Comparison of ENCODE assay signal across 8 mouse cellular contexts in the genomic region with DNA sequence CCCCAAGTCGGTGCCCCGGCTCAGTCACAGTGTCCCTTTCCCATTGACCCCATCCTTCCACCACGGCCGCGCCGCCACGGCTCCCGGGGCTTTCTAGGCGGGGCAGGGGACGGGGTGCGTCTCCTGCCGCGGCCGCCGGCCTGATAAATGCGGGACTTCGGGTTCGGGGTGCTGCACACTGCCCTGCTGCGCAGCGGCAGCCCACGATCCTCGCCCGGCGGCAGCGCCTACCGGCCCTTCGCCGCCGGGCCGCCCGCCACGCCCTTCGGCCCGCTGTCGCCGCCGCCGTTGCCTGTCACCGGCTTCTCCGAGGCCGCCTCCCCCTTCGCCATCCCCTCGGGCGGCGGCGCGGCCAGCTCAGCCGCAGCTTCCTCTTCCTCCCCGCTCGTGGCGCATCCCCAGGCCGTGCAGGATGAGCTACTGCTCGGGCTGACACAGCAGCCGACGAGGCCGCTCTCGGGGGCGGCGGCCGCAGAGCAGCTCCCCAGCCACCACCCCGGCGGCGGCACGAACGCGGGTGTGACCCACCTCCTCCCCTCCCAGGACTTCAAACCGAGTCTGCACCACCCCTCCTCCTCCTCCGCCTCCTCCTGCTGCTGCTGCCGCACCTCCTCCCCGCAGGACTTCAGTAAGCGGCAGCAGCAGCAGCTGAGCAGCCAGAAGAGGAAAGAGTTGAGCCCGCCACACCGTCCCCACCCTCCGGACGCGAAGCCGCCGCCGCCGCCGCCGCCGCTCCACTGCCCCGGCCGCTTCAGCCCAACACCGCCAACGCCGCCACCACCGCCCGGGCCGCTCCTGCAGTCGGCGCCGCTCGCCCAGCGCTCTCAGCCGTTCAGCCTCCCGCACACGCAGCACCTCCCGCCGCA. TPM values are rescaled to one million over a fixed set of nuclear protein-coding genes. Genes with fewer than 3 reads are reported as not detected.
A peak's percentile ranks its signal among the peaks of the same experiment; 100 is the strongest.
DNase-seq lines count a peak whose midpoint lies in the region; ATAC-seq and TF ChIP-seq lines count a peak whose summit lies in the region.

No protein-coding gene starts in this region.

- no peak overlapping the region for H3K27ac ChIP-seq in ES-Bruce4 (ENCODE audit: insufficient read depth, low read length)
- H3K27ac ChIP-seq in forebrain, embryonic 13.5 days, result peak overlapping the region; percentile 96
- H3K27ac ChIP-seq in neural tube, embryonic 15.5 days (replicated peaks), result peak overlapping the region; percentile 100

- peak overlapping the region; percentile 83 for H3K4me2 ChIP-seq in forebrain, embryonic 13.5 days
- peak overlapping the region; percentile 72 for H3K4me2 ChIP-seq in neural tube, embryonic 15.5 days

- peak; percentile 80 for DNase-seq in cerebellum, adult 11 months
- peak; percentile 82 to 87 for DNase-seq in heart, postnatal 10 days
- DNase-seq in large intestine, adult 2 months (ENCODE audit: low read depth, low spot score), result peak; percentile 47
- peak; percentile 92 for DNase-seq in lung, adult 18-20 months
- peak; percentile 75 for DNase-seq in testis, postnatal 10 days (ENCODE audit: low spot score)

- H3K9me3 ChIP-seq in ES-Bruce4 (replicated peaks; ENCODE audit: control insufficient read depth, insufficient read depth, low read length, poor library complexity, severe bottlenecking), result no peaks in the 10 kb centered on the region
- H3K9me3 ChIP-seq in forebrain, embryonic 13.5 days (replicated peaks), result no peaks in the 10 kb centered on the region
- no peaks in the 10 kb centered on the region for H3K9me3 ChIP-seq in neural tube, embryonic 15.5 days (replicated peaks)

- no peak for TF ChIP-seq CTCF in ES-Bruce4 (IDR thresholded peaks at IDR 0.05; ENCODE audit: low read depth, low read length)

- no peaks in the 10 kb centered on the region for H3K36me3 ChIP-seq in ES-Bruce4 (ENCODE audit: control insufficient read depth, insufficient read depth, low read length, poor library complexity, severe bottlenecking)
- H3K36me3 ChIP-seq in forebrain, embryonic 13.5 days (ENCODE audit: poor library complexity, severe bottlenecking), result no peaks in the 10 kb centered on the region
- no peaks in the 10 kb centered on the region for H3K36me3 ChIP-seq in neural tube, embryonic 15.5 days

- peak overlapping the region; percentile 74 for H3K4me3 ChIP-seq in ES-Bruce4 (ENCODE audit: low read depth, low read length)
- peak overlapping the region; percentile 88 for H3K4me3 ChIP-seq in forebrain, embryonic 13.5 days
- peak overlapping the region; percentile 98 for H3K4me3 ChIP-seq in neural tube, embryonic 15.5 days (replicated peaks)

- H3K4me1 ChIP-seq in ES-Bruce4 (ENCODE audit: control insufficient read depth, insufficient read depth, low read length), result no peaks in the 10 kb centered on the region
- peaks cover 14% of the 10 kb centered on the region for H3K4me1 ChIP-seq in forebrain, embryonic 13.5 days
- H3K4me1 ChIP-seq in neural tube, embryonic 15.5 days, result peaks cover 9% of the 10 kb centered on the region

- H3K27me3 ChIP-seq in ES-Bruce4 (ENCODE audit: control insufficient read depth, insufficient read depth, low read length, poor library complexity, severe bottlenecking), result peaks cover 3% of the 10 kb centered on the region; the same call in 1 of the 2 replicates
- peaks cover 6% of the 10 kb centered on the region; the same call in 1 of the 2 replicates for H3K27me3 ChIP-seq in forebrain, embryonic 13.5 days
- no peaks in the 10 kb centered on the region for H3K27me3 ChIP-seq in neural tube, embryonic 15.5 days (replicated peaks)

- intact Hi-C loops in heart, postnatal 10 days (cut with DNase I), result loop anchor here (10.0 kb wide), 2 partner anchors 551 to 819 kb away; no protein-coding TSS in a partner anchor

- WGBS in forebrain, embryonic 13.5 days, result 0% methylated on average over 41 of the region's 101 CpGs
- WGBS in large intestine, adult 2 months, result 1% methylated on average over 84 of the region's 101 CpGs
- under 1% methylated on average over 88 of the region's 101 CpGs for WGBS in neural tube, embryonic 15.5 days

- peak overlapping the region; percentile 91 for H3K9ac ChIP-seq in ES-Bruce4 (ENCODE audit: low read depth, poor library complexity, severe bottlenecking)
- H3K9ac ChIP-seq in forebrain, embryonic 13.5 days, result peak overlapping the region; percentile 96
- peak overlapping the region; percentile 100 for H3K9ac ChIP-seq in neural tube, embryonic 15.5 days (replicated peaks)

- no peak for TF ChIP-seq EP300 in ES-Bruce4 (IDR thresholded peaks at IDR 0.05; ENCODE audit: insufficient read depth, low read depth, low read length)

- TF ChIP-seq POLR2A in ES-Bruce4 (IDR thresholded peaks at IDR 0.05; ENCODE audit: insufficient read depth, low read length), result no peak

- ATAC-seq in forebrain, embryonic 13.5 days, result peak; percentile 65
- peak; percentile 77 for ATAC-seq in neural tube, embryonic 15.5 days (ENCODE audit: low FRiP score)

RNA-seq across cellular contexts. Expression of gene Cpeb2, which starts 0.6 kb away (rescaled TPM):
- polyA plus RNA-seq in ES-Bruce4 (2011; ENCODE audit: insufficient read depth, insufficient read length, low read depth, missing spikeins), result 8.3 and 10.1 TPM in 2 replicates
- 4.7 and 5.4 TPM in 2 replicates for polyA plus RNA-seq in forebrain, embryonic 13.5 days (2015; fragmentation: Nextera tagmentation; extraction: Ambion mirVana)
- 10 to 100 TPM; 22.1 to 28.7 TPM for total RNA-seq in heart, postnatal 10 days (2021)
- 2.7 and 4.8 TPM in 2 replicates for polyA plus RNA-seq in large intestine, adult 2 months (2012; rRNA removed)
- polyA plus RNA-seq in neural tube, embryonic 15.5 days (2015; fragmentation: Nextera tagmentation; extraction: Ambion mirVana), result 12.9 and 15.6 TPM in 2 replicates
